ENCODE assay signal across 17 mouse cellular contexts in the genomic region with DNA sequence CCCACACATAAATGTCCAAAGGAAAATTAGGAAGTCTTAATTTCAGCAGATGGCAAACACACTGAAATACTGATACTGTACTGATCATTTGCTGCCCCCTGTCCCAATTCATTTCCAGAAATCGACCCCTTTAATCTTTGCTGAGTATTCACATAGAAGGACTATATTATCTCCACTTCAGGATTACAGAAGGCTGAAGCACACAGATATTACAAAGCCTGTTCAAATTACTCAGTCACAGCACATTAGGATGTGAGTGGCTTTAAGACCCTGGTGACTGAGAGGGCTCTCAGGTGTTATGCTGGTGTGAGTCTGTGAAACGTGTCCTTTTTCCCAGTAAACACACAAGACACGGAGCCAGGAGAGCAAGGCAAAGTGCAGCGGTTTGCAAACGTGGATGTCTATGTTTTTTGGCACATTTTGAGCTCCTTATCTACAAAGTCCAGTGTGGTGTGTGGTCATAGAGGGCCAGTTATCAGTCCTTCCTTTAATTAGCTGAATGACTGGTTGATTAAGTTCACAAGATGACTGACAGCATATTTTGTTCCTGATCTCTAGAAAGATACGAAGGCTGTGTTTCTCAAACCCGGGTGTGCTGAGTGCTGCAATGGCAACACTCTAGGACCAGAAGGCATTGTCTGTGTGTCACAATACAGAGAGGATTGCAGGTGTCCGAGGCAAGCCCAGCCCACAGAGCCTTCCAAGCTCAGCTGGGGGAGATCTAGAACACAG.
A peak's percentile ranks its signal among the peaks of the same experiment; 100 is the strongest.
DNase-seq lines count a peak whose midpoint lies in the region; ATAC-seq and TF ChIP-seq lines count a peak whose summit lies in the region.
"Had no signal": no experiment of that assay in that cellular context is flagged by ENCODE, and none has a peak within 500 bp of the region (broad histone marks: within the 10 kb centered on the region; RNA-seq: fewer than 3 reads in every experiment).

No protein-coding gene starts in this region.

- ATAC-seq in G1E (ENCODE audit: extremely low read depth, insufficient number of reproducible peaks, low FRiP score, poor library complexity, severe bottlenecking): peak; percentile 87
- peak; percentile 77 for ATAC-seq in liver, embryonic 13.5 days (ENCODE audit: low read depth)

- TF ChIP-seq CTCF in G1E (IDR thresholded peaks at IDR 0.05; ENCODE audit: low read depth, low read length): no peak

- no peaks in the 10 kb centered on the region for H3K9me3 ChIP-seq in G1E (replicated peaks)
- no peaks in the 10 kb centered on the region for H3K9me3 ChIP-seq in erythroblast, embryonic 14.5 days (ENCODE audit: control insufficient read depth, low read length)
- no peaks in the 10 kb centered on the region for H3K9me3 ChIP-seq in liver, embryonic 13.5 days (replicated peaks)
- no peaks in the 10 kb centered on the region for H3K9me3 ChIP-seq in limb, embryonic 10.5 days (replicated peaks)
- H3K9me3 ChIP-seq: heart, embryonic 12.5 days had no signal

- H3K36me3 ChIP-seq in G1E (replicated peaks): no peaks in the 10 kb centered on the region
- no peaks in the 10 kb centered on the region for H3K36me3 ChIP-seq in erythroblast, embryonic 14.5 days (ENCODE audit: control insufficient read depth)
- H3K36me3 ChIP-seq in liver, embryonic 13.5 days: no peaks in the 10 kb centered on the region
- H3K36me3 ChIP-seq in limb, embryonic 10.5 days: no peaks in the 10 kb centered on the region
- H3K36me3 ChIP-seq: heart, embryonic 12.5 days had no signal

- peak overlapping the region; percentile 4; the same call in 1 of the 2 replicates for H3K4me3 ChIP-seq in G1E (ENCODE audit: low read depth, low read length)
- H3K4me3 ChIP-seq in erythroblast, embryonic 14.5 days (replicated peaks): peak overlapping the region; percentile 36
- H3K4me3 ChIP-seq in liver, embryonic 13.5 days (replicated peaks): no peak overlapping the region
- no peak overlapping the region for H3K4me3 ChIP-seq in limb, embryonic 10.5 days
- H3K4me3 ChIP-seq: heart, embryonic 12.5 days; myocyte had no signal

- H3K27me3 ChIP-seq in G1E (ENCODE audit: insufficient read depth, low read length): peaks cover 8% of the 10 kb centered on the region
- no peaks in the 10 kb centered on the region for H3K27me3 ChIP-seq in erythroblast, embryonic 14.5 days (ENCODE audit: control insufficient read depth)
- no peaks in the 10 kb centered on the region for H3K27me3 ChIP-seq in liver, embryonic 13.5 days
- no peaks in the 10 kb centered on the region for H3K27me3 ChIP-seq in limb, embryonic 10.5 days (ENCODE audit: low read depth, poor library complexity, severe bottlenecking)
- H3K27me3 ChIP-seq: heart, embryonic 12.5 days had no signal

- H3K27ac ChIP-seq in liver, embryonic 13.5 days: no peak overlapping the region
- no peak overlapping the region for H3K27ac ChIP-seq in limb, embryonic 10.5 days

- DNase-seq in 416B (ENCODE audit: low read depth): peak; percentile 93
- DNase-seq in G1E (ENCODE audit: low spot score): no peak
- peak; percentile 13 for DNase-seq in liver, embryonic 13.5 days
- no peak for DNase-seq in B cell, adult 2 months
- no peak for DNase-seq in thymus, adult 18-20 months
- DNase-seq in limb, embryonic 10.5 days (ENCODE audit: low spot score): no peak
- no peak for DNase-seq in layer of hippocampus, adult 11-12 months (ENCODE audit: low spot score)
- DNase-seq: cerebellum, adult 2 months; embryo, embryonic 11 days; gastrocnemius, postnatal 25 days; heart, postnatal 36 days; lung, embryonic 14.5 days; thymus, postnatal 14 days had no signal

- WGBS in liver, embryonic 13.5 days (ENCODE audit: insufficient replicate concordance): 16% methylated on average over 8 of the region's 8 CpGs
- WGBS in limb, embryonic 10.5 days: 81% methylated on average over 8 of the region's 8 CpGs

- H3K4me2 ChIP-seq in liver, embryonic 13.5 days: peak overlapping the region; percentile 33
- H3K4me2 ChIP-seq: heart, embryonic 12.5 days; lung, embryonic 14.5 days; midbrain, embryonic 11.5 days had no signal

- H3K9ac ChIP-seq in liver, embryonic 13.5 days: peak overlapping the region; percentile 47; the same call in 1 of the 2 replicates
- H3K9ac ChIP-seq: heart, embryonic 12.5 days; lung, embryonic 14.5 days had no signal

- peaks cover 11% of the 10 kb centered on the region for H3K4me1 ChIP-seq in G1E (ENCODE audit: insufficient read depth, low read depth, low read length)
- H3K4me1 ChIP-seq in erythroblast, embryonic 14.5 days (ENCODE audit: control insufficient read depth): peaks cover 25% of the 10 kb centered on the region
- H3K4me1 ChIP-seq in liver, embryonic 13.5 days (replicated peaks): peaks cover 20% of the 10 kb centered on the region
- H3K4me1 ChIP-seq in limb, embryonic 10.5 days: no peaks in the 10 kb centered on the region
- H3K4me1 ChIP-seq: heart, embryonic 12.5 days had no signal

Comparison
In these comparisons a context has a peak if more than half of its experiments do, and no peak if none do; other contexts are left out.
1. DNase-seq: peak in 416B (single experiment) and liver, embryonic 13.5 days (single experiment); none in G1E (single experiment), B cell, adult 2 months (0 of 2), thymus, adult 18-20 months (0 of 2), limb, embryonic 10.5 days (single experiment) and layer of hippocampus, adult 11-12 months (single experiment).
2. H3K4me3 ChIP-seq: peak in G1E (single experiment) and erythroblast, embryonic 14.5 days (single experiment); none in liver, embryonic 13.5 days (single experiment) and limb, embryonic 10.5 days (single experiment).